Mouse (Mus musculus) hindbrain, postnatal 0 days (tissue): Measurements from ENCODE around the gene Nhsl2. TPM values are rescaled to one million over a fixed set of nuclear protein-coding genes. Genes with fewer than 3 reads are reported as not detected.

Source experiments
- ATAC-seq: fragments of 200-750 bp; cut with Nextera tagmentation; 2 replicates; pipeline ENCODE4 v1.8.0; 2017; ENCODE audit warnings: mild to moderate bottlenecking, moderate TSS enrichment, moderate library complexity
- DNase-seq: peaks from one replicate; pipeline ENCODE4 v3.0.0-alpha.2; 2015; ENCODE audit warnings: low spot score
- H3K27ac ChIP-seq: fragments of 300-500 bp; sonication (generic); 2 replicates; pipeline ENCODE4 v1.5.1; 2014; ENCODE audit warnings: mild to moderate bottlenecking
- H3K27me3 ChIP-seq: fragments of 300-500 bp; sonication (generic); 2 replicates; pipeline ENCODE4 v1.6.1; 2014; ENCODE audit warnings: low read length, mixed read lengths; ENCODE audit not compliant: insufficient read depth
- H3K36me3 ChIP-seq: fragments of 300-500 bp; sonication (generic); 2 replicates; pipeline ENCODE4 v1.6.1; 2014; ENCODE audit warnings: low read length, mixed read lengths; ENCODE audit not compliant: insufficient read depth
- H3K4me1 ChIP-seq: fragments of 300-500 bp; sonication (generic); 2 replicates; pipeline ENCODE4 v1.6.1; 2014; ENCODE audit warnings: antibody characterized with exemption, low read length, mixed read lengths; ENCODE audit not compliant: insufficient read depth
- H3K4me2 ChIP-seq: fragments of 300-500 bp; sonication (generic); 2 replicates; pipeline ENCODE4 v1.6.1; 2014; ENCODE audit warnings: low read depth, mild to moderate bottlenecking, low read length, moderate library complexity, mixed read lengths
- H3K4me3 ChIP-seq: fragments of 300-500 bp; sonication (generic); 2 replicates; pipeline ENCODE4 v1.5.1; 2014; ENCODE audit warnings: low read length
- H3K9ac ChIP-seq: fragments of 300-500 bp; sonication (generic); replicated peaks from 2 replicates; pipeline ENCODE4 v1.6.1; 2014; ENCODE audit warnings: mild to moderate bottlenecking, low read length, moderate library complexity, mixed read lengths
- H3K9me3 ChIP-seq: fragments of 300-500 bp; sonication (generic); 2 replicates; pipeline ENCODE4 v1.6.1; 2016; ENCODE audit warnings: low read length, mixed read lengths
- CTCF ChIP-seq: IDR thresholded peaks from 2 replicates; pipeline ENCODE4 v1.5.1; 2016; ENCODE audit warnings: antibody characterized with exemption, control low read depth, low read depth
- WGBS: fragments of 180-500 bp; shearing (Covaris S2); extraction: QIAGEN DNeasy Blood & Tissue Kit; methylation state at CpG from one replicate; pipeline ENCODE4 v1.1.7; 2014; 5-methylcytosine and 5-hydroxymethylcytosine counted together
- polyA plus RNA-seq: library from polyadenylated mRNA; unstranded; fragments of >200 nt; fragmentation: Nextera tagmentation; extraction: Ambion mirVana; gene quantifications from 2 replicates; pipeline ENCODE4 v1.2.1, GENCODE M21; 2015
- total RNA-seq: library from RNA; depleted of rRNA; stranded (reverse); fragments of >200 nt; gene quantifications from 2 replicates; pipeline ENCODE4 v1.2.3, GENCODE M21; 2014

Nhsl2 gene
- total and polyA plus RNA-seq, 2 experiments from 2014 or later, result 5.8 to 32.5 TPM

GRCm38 (mm10) chrX:101935291-101935840, 86.2 kb downstream of the Nhsl2 start:
- Histone ChIP-seq H3K4me1 (no peaks in the 10 kb centered on the region), H3K9me3 (no peaks in the 10 kb centered on the region), H3K36me3 (no peaks in the 10 kb centered on the region), H3K9ac (no peak overlapping the region), H3K27ac (no peak overlapping the region), H3K27me3 (no peaks in the 10 kb centered on the region; the same call in 1 of the 2 replicates), H3K4me2 (no peak overlapping the region), H3K4me3 (no peak overlapping the region)
- 43% methylated on average over 3 of the region's 3 CpGs for WGBS
- ATAC-seq, result no peak
- no peak for DNase-seq
- no peak for TF ChIP-seq CTCF

GRCm38 (mm10) chrX:101939486-101939885, 90.3 kb downstream of the Nhsl2 start:
- WGBS, result 90% methylated on average over 5 of the region's 5 CpGs
- H3K4me3 ChIP-seq, result no peak overlapping the region
- no peaks in the 10 kb centered on the region for H3K4me1 ChIP-seq
- no peak for TF ChIP-seq CTCF
- DNase-seq, result no peak
- no peaks in the 10 kb centered on the region for H3K36me3 ChIP-seq
- no peak overlapping the region for H3K4me2 ChIP-seq
- no peak overlapping the region for H3K27ac ChIP-seq
- no peaks in the 10 kb centered on the region for H3K27me3 ChIP-seq
- no peak overlapping the region for H3K9ac ChIP-seq
- H3K9me3 ChIP-seq, result no peaks in the 10 kb centered on the region
- ATAC-seq, result no peak

DNA sequence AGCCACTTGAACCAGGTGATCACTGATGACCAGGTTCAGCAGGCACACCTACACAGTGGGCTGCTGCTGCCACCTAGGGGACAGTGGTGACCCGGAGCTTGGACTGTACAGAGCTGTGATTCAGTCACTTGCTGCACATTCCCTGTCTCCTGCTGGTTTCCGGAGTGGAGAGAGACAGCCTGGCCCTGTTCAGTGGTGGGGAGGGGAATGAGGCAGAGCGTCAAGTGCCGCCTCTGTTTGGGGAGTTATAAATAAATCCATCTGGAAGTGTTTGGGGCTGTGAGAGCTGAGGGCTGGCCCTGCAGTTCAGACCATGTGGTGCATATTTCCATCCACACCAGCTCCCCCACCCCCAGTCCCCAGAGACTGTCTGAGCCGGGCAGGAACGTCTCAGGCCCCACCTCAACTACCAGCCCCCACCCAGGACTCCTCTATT, 93.3 kb downstream of the Nhsl2 start:
- Histone ChIP-seq H3K27ac (no peak overlapping the region), H3K4me1 (no peaks in the 10 kb centered on the region), H3K36me3 (no peaks in the 10 kb centered on the region), H3K27me3 (no peaks in the 10 kb centered on the region), H3K4me2 (no peak overlapping the region), H3K9me3 (no peaks in the 10 kb centered on the region), H3K9ac (no peak overlapping the region), H3K4me3 (no peak overlapping the region)
- ATAC-seq, result peak; percentile 92
- 13% methylated on average over 6 of the region's 6 CpGs for WGBS
- peak; percentile 86 for TF ChIP-seq CTCF
- DNase-seq, result peak; percentile 75

- H3K4me1 ChIP-seq, result no peaks in the 10 kb centered on the region
- no peak overlapping the region for H3K4me2 ChIP-seq
- no peaks in the 10 kb centered on the region for H3K36me3 ChIP-seq
- H3K27ac ChIP-seq, result no peak overlapping the region
- H3K9me3 ChIP-seq, result no peaks in the 10 kb centered on the region
- TF ChIP-seq CTCF, result no peak
- no peak overlapping the region for H3K4me3 ChIP-seq
- DNase-seq, result peak; percentile 9
- no peaks in the 10 kb centered on the region for H3K27me3 ChIP-seq
- ATAC-seq, result no peak
- WGBS, result 37% methylated on average over 2 of the region's 2 CpGs
- no peak overlapping the region for H3K9ac ChIP-seq
Observed at GRCm38 (mm10) chrX:101943743-101944142, 94.6 kb downstream of the Nhsl2 start.

DNA sequence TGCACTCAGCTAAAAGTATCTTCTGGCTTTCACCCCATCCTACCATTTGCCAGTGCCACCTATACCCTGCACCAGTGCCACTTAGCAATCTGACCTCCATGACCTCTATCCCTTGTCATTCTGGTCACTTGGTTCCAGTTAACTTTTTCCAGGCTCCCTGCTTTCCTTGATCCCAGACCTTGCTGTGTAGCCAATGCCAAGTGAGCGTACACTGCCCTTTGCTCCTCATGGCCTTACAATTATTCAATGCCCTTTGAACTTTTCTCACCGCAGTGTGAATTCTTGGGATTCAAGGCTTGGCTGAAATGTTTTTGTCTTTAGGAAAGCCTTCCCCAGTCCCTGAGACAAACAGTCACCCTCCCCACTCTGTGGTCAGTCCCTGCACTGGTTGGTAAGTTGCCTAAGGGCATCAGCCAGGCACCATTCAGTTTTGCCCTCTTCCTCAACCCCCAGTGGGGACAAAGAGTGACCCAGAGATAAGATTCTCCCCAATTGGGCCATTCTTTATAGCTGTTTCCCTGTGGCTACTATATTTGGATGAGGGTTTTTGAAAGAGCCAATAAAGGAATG, 95.7 kb downstream of the Nhsl2 start:
- Histone ChIP-seq H3K36me3 (no peaks in the 10 kb centered on the region), H3K27ac (no peak overlapping the region), H3K4me1 (no peaks in the 10 kb centered on the region), H3K4me3 (no peak overlapping the region), H3K4me2 (no peak overlapping the region), H3K9ac (no peak overlapping the region), H3K9me3 (no peaks in the 10 kb centered on the region), H3K27me3 (no peaks in the 10 kb centered on the region)
- DNase-seq (no peak), ATAC-seq (no peak)
- WGBS, result 89% methylated on average over 2 of the region's 2 CpGs
- TF ChIP-seq CTCF, result no peak

DNA sequence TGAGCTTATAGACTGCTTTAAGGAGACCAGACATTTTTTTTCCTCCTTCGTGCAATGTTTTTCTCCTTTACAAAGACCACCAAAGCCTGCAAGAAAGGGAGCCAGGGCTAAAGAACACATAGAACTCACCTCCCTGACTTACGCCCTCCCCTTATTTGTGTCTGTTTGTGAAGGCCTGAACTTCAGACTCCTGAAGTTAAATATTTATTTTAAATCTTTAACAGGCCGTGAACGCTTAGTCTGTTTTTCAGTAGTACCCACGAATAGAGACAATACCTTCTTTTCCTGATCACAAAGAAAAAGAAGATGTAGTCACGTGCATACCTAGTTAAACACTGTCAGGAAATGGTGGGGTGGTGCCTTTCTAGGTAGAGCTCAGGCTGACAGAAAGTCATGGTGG, 103.3 kb downstream of the Nhsl2 start:
- H3K36me3 ChIP-seq, result no peaks in the 10 kb centered on the region
- H3K4me3 ChIP-seq, result no peak overlapping the region
- TF ChIP-seq CTCF, result no peak
- H3K27me3 ChIP-seq, result no peaks in the 10 kb centered on the region; the same call in 1 of the 2 replicates
- no peak overlapping the region for H3K9ac ChIP-seq
- H3K4me1 ChIP-seq, result no peaks in the 10 kb centered on the region
- no peak overlapping the region for H3K4me2 ChIP-seq
- ATAC-seq (no peak), DNase-seq (no peak)
- no peaks in the 10 kb centered on the region for H3K9me3 ChIP-seq
- H3K27ac ChIP-seq, result no peak overlapping the region
- WGBS, result 81% methylated on average over 6 of the region's 6 CpGs

DNA sequence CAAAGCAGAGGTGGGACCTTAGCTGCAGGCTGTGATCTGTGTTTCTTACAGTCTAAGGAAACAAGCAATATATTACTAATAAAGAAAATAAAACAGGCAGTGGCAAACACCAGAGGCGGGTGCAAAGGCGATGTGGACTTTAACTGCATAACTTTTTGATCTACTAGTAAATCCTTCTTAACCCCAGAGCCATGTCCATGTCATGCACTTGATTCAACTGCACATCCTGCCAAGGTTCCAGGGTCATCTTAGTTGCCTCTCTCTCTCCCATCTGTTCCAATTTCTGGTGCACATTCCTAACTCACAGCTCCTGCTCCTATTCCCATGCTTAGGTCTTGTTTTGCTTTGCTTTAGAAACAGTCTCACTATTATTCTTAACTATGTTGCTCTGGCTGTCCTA, 104.1 kb downstream of the Nhsl2 start:
- ATAC-seq (no peak), DNase-seq (no peak)
- no peak overlapping the region for H3K4me2 ChIP-seq
- WGBS, result 87% methylated on average over 2 of the region's 2 CpGs
- H3K27me3 ChIP-seq, result no peaks in the 10 kb centered on the region; the same call in 1 of the 2 replicates
- H3K9ac ChIP-seq, result no peak overlapping the region
- no peak overlapping the region for H3K4me3 ChIP-seq
- TF ChIP-seq CTCF, result no peak
- H3K4me1 ChIP-seq, result no peaks in the 10 kb centered on the region
- H3K36me3 ChIP-seq, result no peaks in the 10 kb centered on the region
- no peak overlapping the region for H3K27ac ChIP-seq
- H3K9me3 ChIP-seq, result no peaks in the 10 kb centered on the region
